Mouse (Mus musculus) heart, embryonic 12.5 days (tissue): ENCODE results near the gene Wwc2. TPM values are rescaled to one million over a fixed set of nuclear protein-coding genes. Genes with fewer than 3 reads are reported as not detected.

Experiments used
- ATAC-seq: fragments of 200-750 bp; cut with Nextera tagmentation; 2 replicates; pipeline ENCODE4 v1.8.0; 2017; ENCODE audit warnings: moderate TSS enrichment, moderate library complexity; ENCODE audit not compliant: insufficient number of reproducible peaks, low FRiP score
- H3K27ac ChIP-seq: fragments of 300-500 bp; sonication (generic); 2 replicates; pipeline ENCODE4 v1.5.1; 2016; ENCODE audit warnings: mild to moderate bottlenecking, moderate library complexity; ENCODE audit not compliant: poor library complexity, severe bottlenecking
- H3K27me3 ChIP-seq: fragments of 300-500 bp; sonication (generic); replicated peaks from 2 replicates; pipeline ENCODE4 v1.6.1; 2016; ENCODE audit warnings: mild to moderate bottlenecking, moderate library complexity
- H3K36me3 ChIP-seq: fragments of 300-500 bp; sonication (generic); 2 replicates; pipeline ENCODE4 v1.6.1; 2016; ENCODE audit warnings: mild to moderate bottlenecking, moderate library complexity
- H3K4me1 ChIP-seq: fragments of 300-500 bp; sonication (generic); replicated peaks from 2 replicates; pipeline ENCODE4 v1.6.1; 2016; ENCODE audit warnings: mild to moderate bottlenecking
- H3K4me2 ChIP-seq: fragments of 300-500 bp; sonication (generic); 2 replicates; pipeline ENCODE4 v1.6.1; 2016; ENCODE audit warnings: mild to moderate bottlenecking, moderate library complexity
- H3K4me3 ChIP-seq: fragments of 300-500 bp; sonication (generic); 2 replicates; pipeline ENCODE4 v1.5.1; 2016; ENCODE audit warnings: mild to moderate bottlenecking
- H3K9ac ChIP-seq: fragments of 300-500 bp; sonication (generic); 2 replicates; pipeline ENCODE4 v1.6.1; 2016; ENCODE audit warnings: mild to moderate bottlenecking, moderate library complexity
- H3K9me3 ChIP-seq: fragments of 300-500 bp; sonication (generic); replicated peaks from 2 replicates; pipeline ENCODE4 v1.6.1; 2016; ENCODE audit warnings: mild to moderate bottlenecking, moderate library complexity
- WGBS: fragments of 180-500 bp; shearing (Covaris S2); methylation state at CpG from one replicate; pipeline ENCODE4 v1.1.7; 2016; 5-methylcytosine and 5-hydroxymethylcytosine counted together
- polyA plus RNA-seq: library from polyadenylated mRNA; unstranded; fragments of >200 nt; fragmentation: Nextera tagmentation; extraction: Ambion mirVana; gene quantifications from 2 replicates; pipeline ENCODE4 v1.2.1, GENCODE M21; 2016

Wwc2 gene
- polyA plus RNA-seq, 1 experiment from 2014 or later: 22.1 TPM

GRCm38 (mm10) chr8:47786323-47786722 lies 204.4 kb downstream of the Wwc2 start:
- no peak overlapping the region for H3K4me2 ChIP-seq
- H3K9me3 ChIP-seq: 0 out of 2 replicates have a peak, but pooled peaks cover 4% of the 10 kb centered on the region
- no peaks in the 10 kb centered on the region for H3K27me3 ChIP-seq
- H3K27ac ChIP-seq: no peak overlapping the region
- no peak overlapping the region for H3K9ac ChIP-seq
- H3K4me1 ChIP-seq: peaks cover 8% of the 10 kb centered on the region; the same call in 1 of the 2 replicates
- no peak overlapping the region for H3K4me3 ChIP-seq
- no peaks in the 10 kb centered on the region for H3K36me3 ChIP-seq
- no peak for ATAC-seq
- 91% methylated on average over 15 of the region's 15 CpGs for WGBS

GRCm38 (mm10) chr8:47784436-47784835 lies 206.3 kb downstream of the Wwc2 start:
- Histone ChIP-seq H3K4me3 (no peak overlapping the region), H3K27ac (no peak overlapping the region), H3K9me3 (0 out of 2 replicates have a peak, but pooled peaks cover 4% of the 10 kb centered on the region), H3K9ac (no peak overlapping the region), H3K36me3 (no peaks in the 10 kb centered on the region), H3K4me1 (peaks cover 8% of the 10 kb centered on the region; the same call in 1 of the 2 replicates), H3K27me3 (no peaks in the 10 kb centered on the region), H3K4me2 (no peak overlapping the region)
- ATAC-seq: no peak
- 81% methylated on average over 7 of the region's 7 CpGs for WGBS

GRCm38 (mm10) chr8:47783944-47784343 lies 206.8 kb downstream of the Wwc2 start:
- Histone ChIP-seq H3K9ac (no peak overlapping the region), H3K27me3 (no peaks in the 10 kb centered on the region), H3K4me1 (peaks cover 8% of the 10 kb centered on the region; the same call in 1 of the 2 replicates), H3K4me2 (no peak overlapping the region), H3K4me3 (no peak overlapping the region), H3K9me3 (0 out of 2 replicates have a peak, but pooled peaks cover 4% of the 10 kb centered on the region), H3K27ac (no peak overlapping the region), H3K36me3 (no peaks in the 10 kb centered on the region)
- 89% methylated on average over 6 of the region's 6 CpGs for WGBS
- ATAC-seq: no peak

GRCm38 (mm10) chr8:47783544-47783943 lies 207.2 kb downstream of the Wwc2 start:
- H3K9me3 ChIP-seq: 0 out of 2 replicates have a peak, but pooled peaks cover 4% of the 10 kb centered on the region
- H3K4me2 ChIP-seq: no peak overlapping the region
- 79% methylated on average over 2 of the region's 2 CpGs for WGBS
- H3K4me3 ChIP-seq: no peak overlapping the region
- no peak overlapping the region for H3K27ac ChIP-seq
- no peak for ATAC-seq
- peaks cover 8% of the 10 kb centered on the region; the same call in 1 of the 2 replicates for H3K4me1 ChIP-seq
- no peaks in the 10 kb centered on the region for H3K27me3 ChIP-seq
- H3K36me3 ChIP-seq: no peaks in the 10 kb centered on the region
- H3K9ac ChIP-seq: no peak overlapping the region

- H3K4me3 ChIP-seq: no peak overlapping the region
- H3K9ac ChIP-seq: no peak overlapping the region
- H3K27ac ChIP-seq: no peak overlapping the region
- no peaks in the 10 kb centered on the region for H3K4me1 ChIP-seq
- ATAC-seq: no peak
- 0 out of 2 replicates have a peak, but pooled peaks cover 4% of the 10 kb centered on the region for H3K9me3 ChIP-seq
- no peak overlapping the region for H3K4me2 ChIP-seq
- WGBS: 77% methylated on average over 4 of the region's 4 CpGs
- H3K27me3 ChIP-seq: no peaks in the 10 kb centered on the region
- H3K36me3 ChIP-seq: no peaks in the 10 kb centered on the region
Observed at GRCm38 (mm10) chr8:47781881-47782280, 208.8 kb downstream of the Wwc2 start.

GRCm38 (mm10) chr8:47779589-47779988 lies 211.1 kb downstream of the Wwc2 start:
- ATAC-seq: no peak
- H3K27ac ChIP-seq: no peak overlapping the region
- no peaks in the 10 kb centered on the region for H3K4me1 ChIP-seq
- H3K4me3 ChIP-seq: no peak overlapping the region
- WGBS: 70% methylated on average over 6 of the region's 6 CpGs
- no peaks in the 10 kb centered on the region for H3K36me3 ChIP-seq
- H3K9me3 ChIP-seq: 0 out of 2 replicates have a peak, but pooled peaks cover 3% of the 10 kb centered on the region
- no peaks in the 10 kb centered on the region for H3K27me3 ChIP-seq
- no peak overlapping the region for H3K9ac ChIP-seq
- H3K4me2 ChIP-seq: no peak overlapping the region

GRCm38 (mm10) chr8:47777415-47777814 lies 213.3 kb downstream of the Wwc2 start:
- H3K9ac ChIP-seq: no peak overlapping the region
- H3K9me3 ChIP-seq: 0 out of 2 replicates have a peak, but pooled peaks cover 3% of the 10 kb centered on the region
- no peaks in the 10 kb centered on the region for H3K27me3 ChIP-seq
- ATAC-seq: no peak
- H3K4me1 ChIP-seq: no peaks in the 10 kb centered on the region
- H3K27ac ChIP-seq: no peak overlapping the region
- H3K4me2 ChIP-seq: no peak overlapping the region
- WGBS: 87% methylated on average over 7 of the region's 7 CpGs
- H3K36me3 ChIP-seq: no peaks in the 10 kb centered on the region
- H3K4me3 ChIP-seq: no peak overlapping the region

Other genes with a start within 250 kb of the Wwc2 start
- gene Cldn24, start 168.8 kb downstream of the Wwc2 start, polyA plus RNA-seq: not detected in 2 replicates
- gene Cldn22, start 166.4 kb downstream of the Wwc2 start, polyA plus RNA-seq: not detected in 2 replicates
- 35.5 and 36.6 TPM in 2 replicates for gene Dctd, start 108.2 kb upstream of the Wwc2 start, polyA plus RNA-seq